Mouse (Mus musculus): ENCODE data around the gene Rpl18a.

Rpl18a gene

GRCm38 (mm10) chr8:70853863-70854262, 43.3 kb downstream of the Rpl18a start:
- DNase-seq (ENCODE audit: low spot score), result no peak

- no peak for DNase-seq (ENCODE audit: low spot score)
Observed at GRCm38 (mm10) chr8:70852595-70853231, 44.5 kb downstream of the Rpl18a start.

- DNase-seq (ENCODE audit: low spot score), result no peak
Observed at GRCm38 (mm10) chr8:70851837-70852236, 45.4 kb downstream of the Rpl18a start.

GRCm38 (mm10) chr8:70850947-70851346, 46.3 kb downstream of the Rpl18a start:
- DNase-seq (ENCODE audit: low spot score), result no peak

- no peak for DNase-seq (ENCODE audit: low spot score)
Observed at GRCm38 (mm10) chr8:70850132-70850845, 46.9 kb downstream of the Rpl18a start.

GRCm38 (mm10) chr8:70849333-70849990, 47.8 kb downstream of the Rpl18a start:
- DNase-seq (ENCODE audit: low spot score), result no peak

- DNase-seq (ENCODE audit: low spot score), result no peak
Observed at GRCm38 (mm10) chr8:70846371-70847154, 50.6 kb downstream of the Rpl18a start.

GRCm38 (mm10) chr8:70845108-70845507, 52.1 kb downstream of the Rpl18a start:
- DNase-seq (ENCODE audit: low spot score), result no peak

All from ovary, postnatal 36 days (tissue).